Mouse (Mus musculus) liver, postnatal 0 days (tissue): Measurements from ENCODE around the gene Fam166a.

Experiments used
- CTCF ChIP-seq: sonication (generic); IDR thresholded peaks from 2 replicates; pipeline ENCODE4 v1.5.1; 2016; ENCODE audit warnings: antibody characterized with exemption, low read depth
- EP300 ChIP-seq: IDR thresholded peaks from 2 replicates; pipeline ENCODE4 v1.6.1; 2016; ENCODE audit warnings: antibody characterized with exemption, low read depth, mild to moderate bottlenecking

- TF ChIP-seq CTCF (no peak), EP300 (no peak)
Measured at GRCm38 (mm10) chr2:25264286-25264660, 45.7 kb downstream of the Fam166a start.
